Mouse (Mus musculus): ENCODE data around the gene Rabl3. TPM values are rescaled to one million over a fixed set of nuclear protein-coding genes. Genes with fewer than 3 reads are reported as not detected.

The Rabl3 gene
- polyA plus RNA-seq, 1 experiment = 2.7 TPM

- TF ChIP-seq POLR2A (IDR thresholded peaks at IDR 0.05; ENCODE audit: control insufficient read depth, extremely low read depth, insufficient read depth, low read length, poor library complexity) (no peak), CTCF (IDR thresholded peaks at IDR 0.05; ENCODE audit: borderline replicate concordance, control insufficient read depth, extremely low read depth, insufficient read depth, low read length, poor library complexity) (no peak)
- H3K27me3 ChIP-seq (ENCODE audit: control insufficient read depth, insufficient read depth, low read length) = no peaks in the 10 kb centered on the region; the same call in 1 of the 2 replicates
- H3K4me3 ChIP-seq (ENCODE audit: control insufficient read depth, insufficient read depth, low read length) = no peak overlapping the region
- no peaks in the 10 kb centered on the region for H3K4me1 ChIP-seq (replicated peaks; ENCODE audit: control insufficient read depth, insufficient read depth, low read length)
- no peaks in the 10 kb centered on the region for H3K36me3 ChIP-seq (ENCODE audit: control insufficient read depth, insufficient read depth, low read length)
- H3K27ac ChIP-seq (ENCODE audit: control insufficient read depth, insufficient read depth, low read length) = no peak overlapping the region
- DNase-seq = no peak
- WGBS = 59% methylated on average over 6 of the region's 6 CpGs
These were observed 44.1 kb downstream of the Rabl3 start for GRCm38 (mm10) chr16:37583801-37584200.

DNA sequence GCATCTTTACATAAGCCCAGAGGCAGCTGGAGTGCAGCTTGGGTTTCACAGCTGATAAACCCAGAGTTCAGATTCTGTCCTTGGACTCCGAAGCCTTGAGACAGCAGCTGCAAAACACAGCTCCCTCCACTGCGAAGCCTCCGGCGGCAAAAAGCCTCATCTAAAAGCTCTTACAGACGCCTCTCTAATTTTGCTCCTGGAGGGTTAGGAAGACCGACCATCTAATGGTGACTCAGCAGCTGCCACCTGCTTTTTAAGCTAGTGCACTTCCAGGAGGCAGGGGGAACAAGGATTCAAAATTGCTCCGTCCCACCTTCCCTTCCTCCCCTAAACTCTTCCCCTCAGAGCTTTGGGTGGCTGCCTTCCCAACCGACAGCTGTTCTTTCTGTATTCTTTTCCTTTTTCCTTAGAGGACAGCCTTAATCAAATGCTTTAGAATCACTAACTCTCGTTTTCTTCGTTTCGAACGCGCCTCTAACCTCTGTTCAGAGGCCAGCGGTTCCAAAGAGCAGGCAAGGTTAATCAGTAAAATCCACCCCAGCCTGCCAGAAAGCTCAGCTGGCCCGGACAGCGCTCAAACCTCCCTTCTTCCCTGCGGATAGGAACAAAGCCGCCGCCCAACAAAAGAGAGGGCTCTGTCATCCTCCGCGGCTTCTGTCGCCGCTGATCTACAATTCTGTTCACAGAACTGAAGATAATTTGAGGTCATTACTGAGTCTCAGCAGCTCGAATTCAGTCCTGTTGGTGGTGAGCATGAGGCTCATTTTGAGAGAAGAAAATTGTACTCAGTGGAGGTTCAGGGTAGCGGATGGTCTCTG lies 44.7 kb downstream of the Rabl3 start:
- Histone ChIP-seq H3K4me1 (replicated peaks; ENCODE audit: control insufficient read depth, insufficient read depth, low read length) (no peaks in the 10 kb centered on the region), H3K27ac (ENCODE audit: control insufficient read depth, insufficient read depth, low read length) (no peak overlapping the region), H3K4me3 (ENCODE audit: control insufficient read depth, insufficient read depth, low read length) (no peak overlapping the region), H3K27me3 (ENCODE audit: control insufficient read depth, insufficient read depth, low read length) (no peaks in the 10 kb centered on the region; the same call in 1 of the 2 replicates), H3K36me3 (ENCODE audit: control insufficient read depth, insufficient read depth, low read length) (no peaks in the 10 kb centered on the region)
- no peak for DNase-seq
- 10% methylated on average over 25 of the region's 25 CpGs for WGBS
- TF ChIP-seq CTCF (IDR thresholded peaks at IDR 0.05; ENCODE audit: borderline replicate concordance, control insufficient read depth, extremely low read depth, insufficient read depth, low read length, poor library complexity) (no peak), POLR2A (IDR thresholded peaks at IDR 0.05; ENCODE audit: control insufficient read depth, extremely low read depth, insufficient read depth, low read length, poor library complexity) (no peak)

DNA sequence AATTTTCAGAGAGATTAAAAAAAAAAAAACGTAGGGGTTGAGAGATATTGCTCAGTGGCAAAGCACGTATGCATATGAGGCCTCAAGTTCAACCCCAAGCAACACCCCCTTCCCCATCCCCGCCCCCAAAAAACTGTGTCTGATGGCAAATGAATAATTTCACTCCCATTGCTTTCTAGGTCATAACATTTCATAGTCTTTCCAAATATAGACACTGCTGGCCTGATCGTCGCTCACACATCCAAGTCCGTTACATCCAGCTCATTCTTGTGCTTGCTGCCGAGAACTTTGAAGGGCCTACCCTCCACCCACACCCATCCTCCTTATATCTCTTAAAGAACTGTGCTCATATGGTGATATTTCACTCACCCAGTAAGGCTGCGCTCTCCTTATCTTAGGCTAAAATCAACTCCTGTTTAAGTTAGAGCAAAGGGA lies 45.5 kb downstream of the Rabl3 start:
- no peak overlapping the region for H3K27ac ChIP-seq (ENCODE audit: control insufficient read depth, insufficient read depth, low read length)
- H3K27me3 ChIP-seq (ENCODE audit: control insufficient read depth, insufficient read depth, low read length) = no peaks in the 10 kb centered on the region; the same call in 1 of the 2 replicates
- H3K4me1 ChIP-seq (replicated peaks; ENCODE audit: control insufficient read depth, insufficient read depth, low read length) = no peaks in the 10 kb centered on the region
- H3K36me3 ChIP-seq (ENCODE audit: control insufficient read depth, insufficient read depth, low read length) = no peaks in the 10 kb centered on the region
- no peak for TF ChIP-seq POLR2A (IDR thresholded peaks at IDR 0.05; ENCODE audit: control insufficient read depth, extremely low read depth, insufficient read depth, low read length, poor library complexity)
- no peak for TF ChIP-seq CTCF (IDR thresholded peaks at IDR 0.05; ENCODE audit: borderline replicate concordance, control insufficient read depth, extremely low read depth, insufficient read depth, low read length, poor library complexity)
- 87% methylated on average over 8 of the region's 8 CpGs for WGBS
- H3K4me3 ChIP-seq (ENCODE audit: control insufficient read depth, insufficient read depth, low read length) = no peak overlapping the region
- DNase-seq = no peak

DNA sequence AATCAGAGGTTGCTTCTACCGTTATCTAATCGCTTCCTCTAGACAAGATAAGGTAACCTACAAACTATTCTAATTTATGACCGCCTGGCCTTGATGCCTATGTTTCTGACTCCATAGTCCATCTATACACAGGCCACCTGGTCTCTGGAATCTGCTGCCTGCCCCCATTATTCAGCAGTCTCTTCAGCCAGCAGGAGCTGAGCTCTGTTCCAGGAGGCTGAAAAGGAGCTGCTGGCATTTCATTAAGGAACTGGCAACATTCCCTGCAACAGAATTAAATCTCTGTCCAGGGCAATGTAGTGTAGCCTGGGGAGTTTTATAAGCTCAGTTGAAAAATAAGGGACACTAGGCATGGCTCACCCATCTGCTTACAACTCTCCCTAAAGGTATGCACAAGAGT lies 51.2 kb downstream of the Rabl3 start:
- TF ChIP-seq CTCF (IDR thresholded peaks at IDR 0.05; ENCODE audit: borderline replicate concordance, control insufficient read depth, extremely low read depth, insufficient read depth, low read length, poor library complexity) (no peak), POLR2A (IDR thresholded peaks at IDR 0.05; ENCODE audit: control insufficient read depth, extremely low read depth, insufficient read depth, low read length, poor library complexity) (no peak)
- Histone ChIP-seq H3K27ac (ENCODE audit: control insufficient read depth, insufficient read depth, low read length) (no peak overlapping the region), H3K4me1 (replicated peaks; ENCODE audit: control insufficient read depth, insufficient read depth, low read length) (no peaks in the 10 kb centered on the region), H3K27me3 (ENCODE audit: control insufficient read depth, insufficient read depth, low read length) (no peaks in the 10 kb centered on the region), H3K4me3 (ENCODE audit: control insufficient read depth, insufficient read depth, low read length) (no peak overlapping the region), H3K36me3 (ENCODE audit: control insufficient read depth, insufficient read depth, low read length) (no peaks in the 10 kb centered on the region)
- WGBS = 89% methylated on average over 3 of the region's 3 CpGs
- no peak for DNase-seq

DNA sequence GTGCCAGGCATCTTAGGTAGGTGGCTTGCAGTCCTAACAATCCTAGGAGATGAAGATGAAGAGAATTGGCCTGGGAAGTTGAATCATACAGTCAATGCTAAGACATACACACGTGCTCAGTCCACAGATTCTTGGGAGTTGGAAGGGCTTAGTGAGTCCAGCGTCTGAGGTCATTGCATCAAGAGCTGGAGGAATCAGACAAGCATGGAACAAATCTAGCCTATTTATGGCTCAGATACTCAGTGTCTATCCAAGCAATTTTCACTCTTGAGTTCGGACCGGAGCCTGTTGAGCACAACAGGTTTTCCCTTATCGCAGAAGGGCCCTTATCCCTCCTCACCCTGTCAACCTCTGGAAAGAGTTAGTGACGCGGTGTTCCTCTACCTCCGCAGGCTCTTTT lies 51.9 kb downstream of the Rabl3 start:
- WGBS = 96% methylated on average over 8 of the region's 8 CpGs
- H3K36me3 ChIP-seq (ENCODE audit: control insufficient read depth, insufficient read depth, low read length) = no peaks in the 10 kb centered on the region
- no peak for DNase-seq
- no peaks in the 10 kb centered on the region for H3K4me1 ChIP-seq (replicated peaks; ENCODE audit: control insufficient read depth, insufficient read depth, low read length)
- no peak overlapping the region for H3K27ac ChIP-seq (ENCODE audit: control insufficient read depth, insufficient read depth, low read length)
- H3K4me3 ChIP-seq (ENCODE audit: control insufficient read depth, insufficient read depth, low read length) = no peak overlapping the region
- TF ChIP-seq POLR2A (IDR thresholded peaks at IDR 0.05; ENCODE audit: control insufficient read depth, extremely low read depth, insufficient read depth, low read length, poor library complexity) = no peak
- no peak for TF ChIP-seq CTCF (IDR thresholded peaks at IDR 0.05; ENCODE audit: borderline replicate concordance, control insufficient read depth, extremely low read depth, insufficient read depth, low read length, poor library complexity)
- no peaks in the 10 kb centered on the region for H3K27me3 ChIP-seq (ENCODE audit: control insufficient read depth, insufficient read depth, low read length)

DNA sequence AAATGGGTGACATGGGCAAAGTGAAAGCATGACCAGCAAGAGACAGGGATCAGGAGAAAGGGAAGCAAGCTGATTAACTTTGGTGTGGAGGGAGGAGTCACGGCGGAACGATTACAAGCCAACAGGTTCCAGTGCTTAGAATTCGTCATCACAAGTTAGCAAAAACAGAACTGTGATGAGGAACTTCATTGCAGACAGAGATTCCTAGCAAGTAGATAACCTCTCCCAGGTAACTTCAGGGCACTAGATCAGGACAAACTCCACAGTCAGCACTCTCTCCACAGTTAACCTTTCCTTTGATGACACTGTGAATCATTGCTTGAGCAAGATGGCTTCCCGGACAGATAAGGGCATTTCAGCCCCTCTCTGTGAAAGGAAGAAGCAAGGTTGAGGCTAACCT lies 57.7 kb downstream of the Rabl3 start:
- DNase-seq = no peak
- Histone ChIP-seq H3K36me3 (ENCODE audit: control insufficient read depth, insufficient read depth, low read length) (no peaks in the 10 kb centered on the region), H3K4me1 (replicated peaks; ENCODE audit: control insufficient read depth, insufficient read depth, low read length) (no peaks in the 10 kb centered on the region), H3K27ac (ENCODE audit: control insufficient read depth, insufficient read depth, low read length) (no peak overlapping the region), H3K27me3 (ENCODE audit: control insufficient read depth, insufficient read depth, low read length) (no peaks in the 10 kb centered on the region), H3K4me3 (ENCODE audit: control insufficient read depth, insufficient read depth, low read length) (no peak overlapping the region)
- 75% methylated on average over 5 of the region's 5 CpGs for WGBS
- TF ChIP-seq CTCF (IDR thresholded peaks at IDR 0.05; ENCODE audit: borderline replicate concordance, control insufficient read depth, extremely low read depth, insufficient read depth, low read length, poor library complexity) (no peak), POLR2A (IDR thresholded peaks at IDR 0.05; ENCODE audit: control insufficient read depth, extremely low read depth, insufficient read depth, low read length, poor library complexity) (no peak)

All from thymus, adult 2 months (tissue).